Mouse (Mus musculus) brain, embryonic 14.5 days (tissue): ENCODE results near the gene Med14.

ENCODE experiments used
- CTCF ChIP-seq: fragments of 200-500 bp; IDR thresholded peaks from 2 replicates; pipeline ENCODE4 v1.5.1; 2012; ENCODE audit warnings: inconsistent platforms, mild to moderate bottlenecking, moderate library complexity, borderline replicate concordance; ENCODE audit not compliant: insufficient read depth, insufficient read length; ENCODE audit errors: extremely low read depth
- POLR2A ChIP-seq: fragments of 200-500 bp; IDR thresholded peaks from 2 replicates; pipeline ENCODE4 v1.6.1; 2012; ENCODE audit warnings: mild to moderate bottlenecking, inconsistent platforms, borderline replicate concordance; ENCODE audit not compliant: poor library complexity, insufficient read depth, insufficient read length, severe bottlenecking; ENCODE audit errors: extremely low read depth

- TF ChIP-seq POLR2A (no peak), CTCF (no peak)
Measured at GRCm38 (mm10) chrX:12771561-12771960, 9.7 kb upstream of the Med14 start.
